Mouse (Mus musculus): ENCODE data around the gene Atp8a1.

- TF ChIP-seq POLR2A (IDR thresholded peaks at IDR 0.05; ENCODE audit: low read depth, low read length) (no peak), TCF12 (IDR thresholded peaks at IDR 0.05; ENCODE audit: low read depth, low read length) (no peak), CTCF (conservative IDR thresholded peaks at IDR 0.05 in 1 of 2, IDR thresholded peaks at IDR 0.05 in 1 of 2; ENCODE audit: low read depth in 2 of 2, low read length in 2 of 2) (no peak), BHLHE40 (IDR thresholded peaks at IDR 0.05; ENCODE audit: low read depth, low read length) (no peak), NELFE (IDR thresholded peaks at IDR 0.05; ENCODE audit: low read depth, low read length) (no peak), KAT2A (IDR thresholded peaks at IDR 0.05; ENCODE audit: insufficient replicate concordance, low read length) (no peak), TBP (conservative IDR thresholded peaks at IDR 0.05; ENCODE audit: low read depth, low read length) (no peak), NRF1 (IDR thresholded peaks at IDR 0.05; ENCODE audit: low read depth, low read length) (no peak), ZKSCAN1 (IDR thresholded peaks at IDR 0.05; ENCODE audit: borderline replicate concordance, low read depth, low read length) (no peak), UBTF (IDR thresholded peaks at IDR 0.05; ENCODE audit: low read depth, low read length) (no peak), ZNF384 (IDR thresholded peaks at IDR 0.05; ENCODE audit: low read depth, low read length) (no peak)
These were observed 5.6 kb upstream of the Atp8a1 start for GRCm38 (mm10) chr5:67852860-67853259.

Data from CH12.LX (cell line).